Mouse (Mus musculus): ENCODE measurements around the gene Dmwd. TPM values are rescaled to one million over a fixed set of nuclear protein-coding genes. Genes with fewer than 3 reads are reported as not detected.

Dmwd gene
- 25.7 and 29.1 TPM in 2 replicates for polyA plus RNA-seq (2021; fragmentation: Nextera tagmentation)
- long read RNA-seq, experiment 1, transcript Dmwd-204 (4 exons, 2,080 nt), result minor isoform, 5 of 55 reads
- long read RNA-seq, experiment 1, transcript Dmwd-202 (4 exons, 2,388 nt), result major isoform, 9 of 55 reads
- long read RNA-seq, experiment 1, transcript Dmwd-201 (5 exons, 2,494 nt), result major isoform, 9 of 55 reads
- long read RNA-seq, experiment 1, partial matches to known transcripts, result 32 of 55 reads
- long read RNA-seq, experiment 1, other reads (novel, unspliced or antisense), result 0 of 55 reads
- long read RNA-seq, experiment 2, partial matches to known transcripts, result 37 of 42 reads
- long read RNA-seq, experiment 2, other reads (novel, unspliced or antisense), result 0 of 42 reads

DNA sequence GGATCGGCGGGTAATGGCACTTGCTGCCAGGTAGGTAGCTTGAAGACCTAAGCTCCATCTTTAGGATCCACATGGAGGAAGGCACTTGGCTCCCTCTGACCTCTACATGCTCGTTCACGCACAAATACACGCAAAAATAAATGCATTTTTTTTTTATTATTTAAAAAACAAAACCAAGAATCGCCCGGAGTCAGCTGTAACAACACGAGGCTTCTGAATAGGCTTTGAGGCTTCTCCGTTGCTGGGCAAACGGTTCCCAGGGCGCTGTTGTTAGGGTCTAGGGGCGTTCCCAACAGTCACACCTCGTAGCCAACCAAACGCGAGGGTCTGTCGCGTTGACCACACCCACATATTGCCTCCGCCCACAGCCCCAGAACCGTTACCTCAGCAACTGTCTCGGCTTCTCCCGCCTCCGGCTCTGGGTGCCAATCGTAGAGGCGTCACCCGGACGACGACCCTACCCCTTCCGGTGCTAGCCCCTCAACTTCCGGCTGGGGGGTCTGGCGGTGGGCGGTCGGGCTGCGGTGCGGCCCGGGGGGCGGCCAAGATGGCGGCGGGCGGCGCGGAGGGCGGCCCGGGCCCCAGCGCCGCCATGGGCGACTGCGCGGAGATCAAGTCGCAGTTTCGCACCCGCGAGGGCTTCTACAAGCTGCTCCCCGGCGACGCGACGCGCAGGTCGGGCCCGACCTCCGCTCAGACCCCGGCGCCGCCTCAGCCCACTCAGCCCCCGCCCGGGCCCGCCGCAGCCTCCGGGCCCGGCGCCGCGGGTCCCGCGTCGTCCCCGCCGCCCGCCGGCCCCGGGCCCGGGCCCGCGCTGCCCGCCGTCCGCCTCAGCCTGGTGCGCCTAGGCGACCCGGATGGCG is at the start of gene Dmwd:
Gene Dmwd, plus strand, starts transcription at position 505 of the 863 bp plus-strand sequence.

DNA sequence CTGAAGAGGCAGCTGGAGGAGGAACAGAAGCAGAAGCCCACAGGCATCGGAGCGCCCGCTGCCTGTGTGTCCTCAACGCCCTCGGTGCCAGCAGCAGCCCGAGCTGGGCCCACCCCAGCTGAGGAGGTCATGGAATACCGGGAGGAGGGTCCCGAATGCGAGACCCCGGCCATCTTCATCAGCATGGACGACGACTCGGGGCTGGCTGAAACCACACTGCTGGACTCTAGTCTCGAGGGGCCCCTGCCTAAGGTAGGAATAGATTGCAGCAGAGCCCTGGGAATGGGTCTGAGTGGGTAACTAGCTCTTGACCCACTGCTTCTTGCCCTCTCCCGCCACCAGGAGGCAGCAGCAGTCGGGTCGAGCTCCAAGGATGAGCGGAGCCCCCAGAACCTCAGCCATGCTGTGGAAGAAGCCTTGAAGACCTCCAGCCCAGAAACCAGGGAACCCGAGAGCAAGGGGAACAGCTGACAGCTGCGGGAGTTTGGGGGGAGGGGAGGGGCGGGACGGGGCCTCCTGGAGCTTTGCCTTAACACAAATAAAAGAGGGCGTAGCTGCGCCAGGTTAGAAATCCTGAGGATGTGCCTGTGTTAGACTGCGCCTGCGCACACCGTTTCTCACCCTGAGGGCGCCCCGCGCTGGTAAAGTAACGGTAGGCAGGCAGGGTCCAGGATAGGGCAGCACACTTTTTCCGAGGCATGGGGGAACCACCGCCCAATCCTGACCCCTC is 21.8 kb upstream of the Dmwd start, which contains the start of gene Rsph6a:
Gene Rsph6a, plus strand, starts transcription at position 644 of the 730 bp plus-strand sequence.

DNA sequence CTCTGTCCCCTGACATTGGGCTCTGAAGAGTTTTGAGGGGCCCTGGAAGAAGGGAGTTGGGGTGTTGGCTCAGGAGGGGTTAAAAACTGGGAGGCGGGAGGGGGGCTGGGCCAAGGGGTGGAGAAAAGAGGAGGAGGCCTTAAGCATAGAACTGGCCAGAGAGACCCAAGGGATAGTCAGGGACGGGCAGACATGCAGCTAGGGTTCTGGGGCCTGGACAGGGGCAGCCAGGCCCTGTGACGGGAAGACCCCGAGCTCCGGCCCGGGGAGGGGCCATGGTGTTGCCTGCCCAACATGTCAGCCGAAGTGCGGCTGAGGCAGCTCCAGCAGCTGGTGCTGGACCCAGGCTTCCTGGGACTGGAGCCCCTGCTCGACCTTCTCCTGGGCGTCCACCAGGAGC is 7.7 kb downstream of the Dmwd start, which contains the start of gene Dmpk:
Gene Dmpk, plus strand, starts transcription at position 149 of the 400 bp plus-strand sequence.

DNA sequence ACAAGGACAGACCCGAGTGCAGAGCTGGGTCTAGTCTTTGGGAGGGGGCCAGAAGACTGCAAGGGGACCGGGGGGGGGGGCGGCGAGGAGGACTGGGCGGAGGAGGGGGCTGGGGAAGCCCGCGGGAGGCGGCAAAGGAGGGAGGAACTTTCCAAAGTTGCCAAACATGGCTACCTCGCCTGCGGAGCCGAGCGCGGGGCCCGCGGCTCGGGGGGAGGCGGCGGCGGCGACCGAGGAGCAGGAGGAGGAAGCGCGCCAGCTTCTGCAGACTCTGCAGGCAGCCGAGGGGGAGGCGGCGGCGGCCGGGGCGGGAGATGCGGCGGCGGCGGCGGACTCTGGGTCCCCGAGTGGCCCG is 18.4 kb downstream of the Dmwd start, which contains the start of gene Six5:
Gene Six5, plus strand, starts transcription at position 124 of the 355 bp plus-strand sequence.

DNA sequence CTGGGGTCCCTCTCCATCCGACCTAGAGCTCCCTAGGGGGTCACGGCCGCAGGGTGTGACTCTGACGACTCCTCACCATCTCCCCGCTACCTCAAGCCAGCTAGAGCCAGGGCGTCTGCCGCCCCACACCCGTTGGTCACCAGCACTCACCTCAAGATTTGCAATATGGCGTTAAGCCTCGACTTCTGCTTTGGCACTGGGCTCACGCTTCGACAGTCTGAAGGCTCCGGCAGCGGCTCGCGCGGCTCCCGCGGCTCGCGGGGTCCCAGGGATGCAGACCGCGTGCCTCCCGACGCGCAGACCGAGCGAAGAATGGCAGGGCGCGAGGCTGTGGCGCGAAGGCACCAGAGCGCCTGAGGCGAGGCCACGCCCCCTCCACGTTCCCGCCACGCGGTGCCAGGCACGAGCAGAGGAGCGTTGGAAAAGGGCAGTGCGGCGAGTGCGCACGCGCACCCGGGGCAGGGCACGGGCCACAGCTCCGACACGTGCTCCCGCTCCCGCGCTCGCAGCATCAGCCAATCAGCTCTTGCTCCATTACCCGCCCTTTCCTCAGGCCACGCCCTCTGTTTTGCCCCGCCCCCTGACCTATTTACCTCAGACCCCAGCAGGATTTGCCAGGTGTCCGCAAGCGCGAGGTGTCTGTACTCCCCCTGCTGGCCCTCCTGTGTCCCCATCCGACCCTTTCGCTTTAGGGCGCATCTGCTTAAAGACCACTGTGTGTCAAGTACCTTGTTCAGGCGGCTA is 42.2 kb downstream of the Dmwd start, which contains the start of gene Gm4969:
Gene Gm4969, minus strand, starts transcription at position 341 of the 744 bp plus-strand sequence.

DNA sequence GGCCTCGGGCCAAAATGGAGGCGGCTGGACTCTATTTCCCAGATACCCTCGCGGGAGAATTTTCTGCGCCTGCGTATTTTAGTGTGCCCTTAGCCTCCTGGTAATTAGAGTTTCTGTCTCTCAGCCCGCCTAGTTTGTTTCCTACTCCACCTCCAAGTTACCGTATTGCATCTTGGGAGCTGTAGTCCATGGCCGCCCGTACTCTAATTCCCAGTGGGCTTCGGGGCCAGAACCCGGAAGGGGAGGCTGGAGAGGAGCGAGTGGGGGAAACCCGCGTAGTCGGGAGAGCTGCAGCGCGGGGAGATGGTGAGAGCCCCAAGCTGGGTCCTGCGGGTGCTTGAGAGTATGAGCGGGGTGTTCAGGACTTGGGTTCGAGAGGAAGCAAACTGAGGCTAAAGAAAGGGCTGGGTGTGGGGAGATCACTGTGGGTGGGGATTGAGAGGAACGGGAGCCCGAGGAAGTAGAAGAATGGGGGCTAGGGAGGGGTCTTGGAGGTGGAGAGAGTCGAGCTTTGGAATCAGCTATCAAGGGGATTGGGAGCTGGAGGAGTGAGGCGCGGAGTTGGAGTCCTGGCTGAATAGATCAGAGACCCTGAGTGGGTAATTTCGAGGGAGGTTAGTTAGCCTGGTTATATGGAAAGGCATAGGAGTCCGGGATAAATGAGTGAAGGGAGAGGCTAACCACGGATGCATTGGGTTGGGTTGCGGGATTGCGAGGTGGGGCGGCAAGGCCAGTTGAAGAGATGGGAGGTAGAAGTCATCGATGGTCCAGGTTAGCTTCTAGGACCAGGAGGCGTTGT is 43.8 kb downstream of the Dmwd start, which contains the start of gene Fbxo46:
Gene Fbxo46, plus strand, starts transcription at position 229 of the 799 bp plus-strand sequence.

Other genes starting within 250 kb of the Dmwd start
- 0.63 and 0.66 TPM in 2 replicates for gene Mill2, start 236.3 kb upstream of the Dmwd start, polyA plus RNA-seq (2021; fragmentation: Nextera tagmentation)
- gene Pglyrp1, start 204.9 kb upstream of the Dmwd start, polyA plus RNA-seq (2021; fragmentation: Nextera tagmentation), result 7.8 and 8.4 TPM in 2 replicates
- gene Ccdc61, start 165.8 kb upstream of the Dmwd start, polyA plus RNA-seq (2021; fragmentation: Nextera tagmentation), result 15.8 and 16.5 TPM in 2 replicates
- gene Nova2, start 150.3 kb upstream of the Dmwd start, polyA plus RNA-seq (2021; fragmentation: Nextera tagmentation), result 3.8 and 5.4 TPM in 2 replicates
- not detected in 2 replicates for gene Nanos2, start 88.8 kb upstream of the Dmwd start, polyA plus RNA-seq (2021; fragmentation: Nextera tagmentation)
- 5.9 and 13.0 TPM in 2 replicates for gene Mypop, start 85.0 kb upstream of the Dmwd start, polyA plus RNA-seq (2021; fragmentation: Nextera tagmentation)
- gene Irf2bp1, start 72.2 kb upstream of the Dmwd start, polyA plus RNA-seq (2021; fragmentation: Nextera tagmentation), result 4.8 and 14.9 TPM in 2 replicates
- gene Foxa3, start 52.7 kb upstream of the Dmwd start, polyA plus RNA-seq (2021; fragmentation: Nextera tagmentation), result not detected in 2 replicates
- gene Sympk, start 51.9 kb upstream of the Dmwd start, polyA plus RNA-seq (2021; fragmentation: Nextera tagmentation), result 20.1 and 45.0 TPM in 2 replicates
- gene Rsph6a, start 21.5 kb upstream of the Dmwd start, polyA plus RNA-seq (2021; fragmentation: Nextera tagmentation), result 0.18 and 0.29 TPM in 2 replicates
- gene Dmpk, start 7.6 kb downstream of the Dmwd start, polyA plus RNA-seq (2021; fragmentation: Nextera tagmentation), result 1.9 and 2.4 TPM in 2 replicates
- 0.27 and 0.61 TPM in 2 replicates for gene Six5, start 18.4 kb downstream of the Dmwd start, polyA plus RNA-seq (2021; fragmentation: Nextera tagmentation)
- 0.13 and 0.16 TPM in 2 replicates for gene Gm4969, start 42.1 kb downstream of the Dmwd start, polyA plus RNA-seq (2021; fragmentation: Nextera tagmentation)
- 6.4 and 7.1 TPM in 2 replicates for gene Fbxo46, start 43.6 kb downstream of the Dmwd start, polyA plus RNA-seq (2021; fragmentation: Nextera tagmentation)
- gene Qpctl, start 73.1 kb downstream of the Dmwd start, polyA plus RNA-seq (2021; fragmentation: Nextera tagmentation), result 11.1 and 12.7 TPM in 2 replicates
- gene Snrpd2, start 73.5 kb downstream of the Dmwd start, polyA plus RNA-seq (2021; fragmentation: Nextera tagmentation), result 128 and 132 TPM in 2 replicates
- 0.24 TPM in 1 of 2 replicates, not detected in the other for gene Gipr, start 89.9 kb downstream of the Dmwd start, polyA plus RNA-seq (2021; fragmentation: Nextera tagmentation)
- gene Eml2, start 100.2 kb downstream of the Dmwd start, polyA plus RNA-seq (2021; fragmentation: Nextera tagmentation), result 7.2 TPM in 2 replicates
- gene Gpr4, start 136.3 kb downstream of the Dmwd start, polyA plus RNA-seq (2021; fragmentation: Nextera tagmentation), result 1.8 and 2.5 TPM in 2 replicates
- 38.5 and 40.0 TPM in 2 replicates for gene Opa3, start 152.1 kb downstream of the Dmwd start, polyA plus RNA-seq (2021; fragmentation: Nextera tagmentation)
- 1.1 and 1.6 TPM in 2 replicates for gene Vasp, start 195.6 kb downstream of the Dmwd start, polyA plus RNA-seq (2021; fragmentation: Nextera tagmentation)
- not detected in 2 replicates for gene Ppm1n, start 203.8 kb downstream of the Dmwd start, polyA plus RNA-seq (2021; fragmentation: Nextera tagmentation)
- 28.0 and 79.4 TPM in 2 replicates for gene Rtn2, start 206.4 kb downstream of the Dmwd start, polyA plus RNA-seq (2021; fragmentation: Nextera tagmentation)
- 1.2 and 3.1 TPM in 2 replicates for gene Fosb, start 233.8 kb downstream of the Dmwd start, polyA plus RNA-seq (2021; fragmentation: Nextera tagmentation)

All from left cerebral cortex, adult 6 months (tissue).